Mouse (Mus musculus) small intestine, adult 2 months (tissue): ENCODE measurements around the gene Nlrc3.

ENCODE experiments used
- CTCF ChIP-seq: fragments of 200-500 bp; IDR thresholded peaks from 2 replicates; pipeline ENCODE4 v1.5.1; 2012; ENCODE audit warnings: low read depth, mild to moderate bottlenecking, control low read depth, inconsistent platforms, low read length, moderate library complexity, mixed read lengths; ENCODE audit not compliant: insufficient replicate concordance, insufficient read length; ENCODE audit errors: extremely low read depth
- POLR2A ChIP-seq: fragments of 200-500 bp; IDR thresholded peaks from 2 replicates; pipeline ENCODE4 v1.6.1; 2012; ENCODE audit warnings: low read depth, mild to moderate bottlenecking, control low read depth, inconsistent platforms, low read length, moderate library complexity

GRCm38 (mm10) chr16:3909118-3909517, 67.3 kb downstream of the Nlrc3 start:
- no peak for TF ChIP-seq POLR2A
- TF ChIP-seq CTCF, result no peak
